Mouse (Mus musculus) T-helper 17 cell (primary cell): Measurements from ENCODE around the gene Zmym6.
"Not testable (repeated sequence)": the region's sequence is repeated elsewhere in the genome, so short reads cannot be mapped to it uniquely, and the experiment has no call there.

Experiments used
- in situ Hi-C, 2 experiments: fragments of 300-600 bp; cut with MboI, MseI; formaldehyde crosslinking; loops; 1 replicate in 1 of 2; 2 replicates in 1 of 2; pipeline ENCODE4 v1.15.1; 2025; ENCODE audit warnings: high pct_unique_total_duplicates in 2 of 2

The Zmym6 gene

GRCm38 (mm10) chr4:127076875-127077548 is at the start of gene Zmym6:
Zmym6 (plus strand) TSS chr4:127077383.
- in situ Hi-C loops: no loop called here

- in situ Hi-C loops: no loop called here
Measured at GRCm38 (mm10) chr4:127037158-127037557, 40.0 kb upstream of the Zmym6 start.

- in situ Hi-C loops: no loop called here
Measured at GRCm38 (mm10) chr4:127037908-127038827, 39.0 kb upstream of the Zmym6 start.

GRCm38 (mm10) chr4:127038828-127039349 is 38.3 kb upstream of the Zmym6 start:
- in situ Hi-C loops: no loop called here

- in situ Hi-C loops: loop anchor here in 1 of 2 experiments (5.0 kb wide), 1 partner anchor 63 kb away; no protein-coding TSS in a partner anchor
Measured at GRCm38 (mm10) chr4:127039871-127040483, 37.2 kb upstream of the Zmym6 start.

- in situ Hi-C loops: loop anchor here in 1 of 2 experiments (5.0 kb wide), 1 partner anchor 66 kb away; no protein-coding TSS in a partner anchor
Measured at GRCm38 (mm10) chr4:127043540-127043939, 33.6 kb upstream of the Zmym6 start.

- in situ Hi-C loops: loop anchor here in 1 of 2 experiments (10.0 kb wide), 1 partner anchor 194 kb away; the partner anchor contains the start of gene Smim12
Measured at GRCm38 (mm10) chr4:127051121-127051520, 26.1 kb upstream of the Zmym6 start.

GRCm38 (mm10) chr4:127053071-127053470 is 24.1 kb upstream of the Zmym6 start:
- in situ Hi-C loops: loop anchor here in 1 of 2 experiments (10.0 kb wide), 1 partner anchor 192 kb away; the partner anchor contains the start of gene Smim12

GRCm38 (mm10) chr4:127054522-127055198 is 22.5 kb upstream of the Zmym6 start:
- in situ Hi-C loops: loop anchor here in 1 of 2 experiments (10.0 kb wide), 1 partner anchor 190 kb away; the partner anchor contains the start of gene Smim12

GRCm38 (mm10) chr4:127060585-127061290 is 16.4 kb upstream of the Zmym6 start, which contains the start of gene Zmym1:
Zmym1 (minus strand) TSS chr4:127061152.
- in situ Hi-C loops: loop anchor here in 1 of 2 experiments (5.0 kb wide), 1 partner anchor 192 kb away; no protein-coding TSS in a partner anchor

GRCm38 (mm10) chr4:127064051-127064450 is 13.1 kb upstream of the Zmym6 start:
- in situ Hi-C loops: loop anchor here in 1 of 2 experiments (5.0 kb wide), 1 partner anchor 188 kb away; no protein-coding TSS in a partner anchor

GRCm38 (mm10) chr4:127074915-127075314 is 2.3 kb upstream of the Zmym6 start:
- in situ Hi-C loops: loop anchor here in 1 of 2 experiments (5.0 kb wide), 1 partner anchor 97 kb away; no protein-coding TSS in a partner anchor

GRCm38 (mm10) chr4:127080806-127081205 is 3.6 kb downstream of the Zmym6 start:
- in situ Hi-C loops: no loop called here

GRCm38 (mm10) chr4:127083131-127083530 is 5.9 kb downstream of the Zmym6 start:
- in situ Hi-C loops: no loop called here

GRCm38 (mm10) chr4:127085761-127086160 is 8.6 kb downstream of the Zmym6 start:
- in situ Hi-C loops: no loop called here

GRCm38 (mm10) chr4:127091188-127091587 is 14.0 kb downstream of the Zmym6 start:
- in situ Hi-C loops: no loop called here

GRCm38 (mm10) chr4:127095090-127095489 is 17.9 kb downstream of the Zmym6 start:
- in situ Hi-C loops: no loop called here

- in situ Hi-C loops: not testable (repeated sequence)
Measured at GRCm38 (mm10) chr4:127099552-127099951, 22.4 kb downstream of the Zmym6 start.

- in situ Hi-C loops: no loop called here
Measured at GRCm38 (mm10) chr4:127107566-127107965, 30.4 kb downstream of the Zmym6 start.

GRCm38 (mm10) chr4:127110570-127110969 is 33.4 kb downstream of the Zmym6 start:
- in situ Hi-C loops: no loop called here
